Mouse (Mus musculus): ENCODE results near the gene Defb28. TPM values are rescaled to one million over a fixed set of nuclear protein-coding genes. Genes with fewer than 3 reads are reported as not detected.

Defb28 gene
- total and polyA plus RNA-seq, 2 experiments = not detected

DNA sequence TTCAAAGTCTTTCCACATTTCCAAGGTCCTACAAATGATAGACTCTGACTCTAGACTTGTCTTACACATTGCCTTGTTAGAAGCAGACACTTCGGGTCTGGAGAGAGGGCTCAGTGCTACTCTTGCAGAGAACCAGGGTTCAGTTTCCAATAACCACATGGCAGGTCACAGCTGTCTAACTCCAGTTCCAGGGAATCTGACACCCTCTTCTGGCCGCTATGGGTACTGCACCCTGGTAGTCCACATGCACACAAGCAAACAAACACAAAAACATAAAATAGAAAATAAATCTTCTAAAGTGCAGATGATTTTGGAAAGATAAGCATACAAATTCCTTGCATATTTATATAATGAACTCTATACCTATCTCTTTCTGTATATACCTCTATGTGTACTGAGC is 31.0 kb upstream of the Defb28 start:
- H3K4me1 ChIP-seq (ENCODE audit: control insufficient read depth, insufficient read depth, low read length) = no peaks in the 10 kb centered on the region
- peak; percentile 13; the same call in 1 of the 2 replicates for TF ChIP-seq CTCF (IDR thresholded peaks at IDR 0.05; ENCODE audit: low read depth, low read length)
- TF ChIP-seq POLR2A (IDR thresholded peaks at IDR 0.05; ENCODE audit: extremely low read depth, insufficient read depth, low read length) = no peak
- H3K79me2 ChIP-seq (ENCODE audit: control insufficient read depth, insufficient read depth, low read length) = no peaks in the 10 kb centered on the region
- H3K27me3 ChIP-seq (ENCODE audit: control insufficient read depth, insufficient read depth, low read length) = no peaks in the 10 kb centered on the region
- H3K27ac ChIP-seq (replicated peaks; ENCODE audit: insufficient read depth, low read depth, low read length) = no peak overlapping the region
- no peak overlapping the region for H3K9ac ChIP-seq (ENCODE audit: low read depth, low read length)
- no peak overlapping the region for H3K4me3 ChIP-seq (ENCODE audit: insufficient read depth, low read depth, low read length)
- DNase-seq (ENCODE audit: extremely low read depth, low read depth, low spot score) = no peak
- WGBS = 72% methylated on average over 2 of the region's 2 CpGs
- no peaks in the 10 kb centered on the region for H3K36me3 ChIP-seq (ENCODE audit: control insufficient read depth, insufficient read depth, low read length)

DNA sequence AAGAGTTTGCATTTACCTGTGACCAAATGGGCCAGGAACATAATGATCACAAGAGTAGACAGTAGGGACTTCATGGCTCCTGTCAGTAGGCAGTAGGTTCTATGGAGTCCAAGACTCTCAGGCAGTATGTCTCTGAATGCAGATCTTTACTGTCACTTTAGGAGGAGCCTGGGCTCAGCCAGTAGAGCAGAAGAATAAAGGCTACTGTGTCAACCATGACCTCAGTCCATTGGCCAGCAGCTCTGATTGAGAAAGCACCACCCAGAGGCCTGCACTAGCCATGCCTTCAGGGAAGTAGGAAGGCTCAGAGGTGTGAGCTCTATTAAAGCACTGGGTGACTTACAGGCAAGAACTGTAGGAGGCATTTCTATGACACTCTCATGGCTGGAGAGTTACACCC is 28.0 kb upstream of the Defb28 start, which contains the start of gene Defb22:
TSS of gene Defb22 (minus strand) at position 101 of the 400 bp plus-strand sequence.
- H3K4me3 ChIP-seq (ENCODE audit: insufficient read depth, low read depth, low read length) = no peak within 1 kb of the TSS
- H3K36me3 ChIP-seq (ENCODE audit: control insufficient read depth, insufficient read depth, low read length) = no peaks in the 10 kb centered on the region
- no peak within 1 kb of the TSS for H3K9ac ChIP-seq (ENCODE audit: low read depth, low read length)
- no peak for DNase-seq (ENCODE audit: extremely low read depth, low read depth, low spot score)
- H3K79me2 ChIP-seq (ENCODE audit: control insufficient read depth, insufficient read depth, low read length) = no peaks in the 10 kb centered on the region
- H3K4me1 ChIP-seq (ENCODE audit: control insufficient read depth, insufficient read depth, low read length) = no peaks in the 10 kb centered on the region
- H3K27me3 ChIP-seq (ENCODE audit: control insufficient read depth, insufficient read depth, low read length) = no peaks in the 10 kb centered on the region
- no peak within 1 kb of the TSS for H3K27ac ChIP-seq (replicated peaks; ENCODE audit: insufficient read depth, low read depth, low read length)
- TF ChIP-seq CTCF (IDR thresholded peaks at IDR 0.05; ENCODE audit: low read depth, low read length) = no peak
- no peak for TF ChIP-seq POLR2A (IDR thresholded peaks at IDR 0.05; ENCODE audit: extremely low read depth, insufficient read depth, low read length)

DNA sequence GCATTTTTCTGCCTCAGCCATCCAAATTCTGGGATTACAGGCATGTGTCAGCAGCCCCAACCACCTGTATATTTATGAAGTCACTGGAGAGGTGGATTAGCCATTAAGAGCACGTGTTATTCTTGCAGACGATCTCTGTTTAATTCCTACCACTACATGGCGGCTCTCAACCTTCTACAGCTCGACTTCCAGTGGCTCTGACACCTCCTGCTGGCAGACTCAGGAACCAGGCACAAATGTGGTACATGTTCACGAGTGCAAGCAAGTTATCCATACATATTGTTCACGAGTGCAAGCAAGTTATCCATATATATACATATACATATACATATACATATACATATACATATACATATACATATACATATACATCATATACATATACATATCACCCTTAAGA is 24.9 kb upstream of the Defb28 start:
- Histone ChIP-seq H3K4me1 (ENCODE audit: control insufficient read depth, insufficient read depth, low read length) (no peaks in the 10 kb centered on the region), H3K27me3 (ENCODE audit: control insufficient read depth, insufficient read depth, low read length) (no peaks in the 10 kb centered on the region), H3K36me3 (ENCODE audit: control insufficient read depth, insufficient read depth, low read length) (no peaks in the 10 kb centered on the region), H3K9ac (ENCODE audit: low read depth, low read length) (no peak overlapping the region), H3K4me3 (ENCODE audit: insufficient read depth, low read depth, low read length) (no peak overlapping the region), H3K79me2 (ENCODE audit: control insufficient read depth, insufficient read depth, low read length) (no peaks in the 10 kb centered on the region), H3K27ac (replicated peaks; ENCODE audit: insufficient read depth, low read depth, low read length) (no peak overlapping the region)
- TF ChIP-seq POLR2A (IDR thresholded peaks at IDR 0.05; ENCODE audit: extremely low read depth, insufficient read depth, low read length) (no peak), CTCF (IDR thresholded peaks at IDR 0.05; ENCODE audit: low read depth, low read length) (no peak)
- WGBS = 74% methylated on average over 6 of the region's 6 CpGs
- no peak for DNase-seq (ENCODE audit: extremely low read depth, low read depth, low spot score)

DNA sequence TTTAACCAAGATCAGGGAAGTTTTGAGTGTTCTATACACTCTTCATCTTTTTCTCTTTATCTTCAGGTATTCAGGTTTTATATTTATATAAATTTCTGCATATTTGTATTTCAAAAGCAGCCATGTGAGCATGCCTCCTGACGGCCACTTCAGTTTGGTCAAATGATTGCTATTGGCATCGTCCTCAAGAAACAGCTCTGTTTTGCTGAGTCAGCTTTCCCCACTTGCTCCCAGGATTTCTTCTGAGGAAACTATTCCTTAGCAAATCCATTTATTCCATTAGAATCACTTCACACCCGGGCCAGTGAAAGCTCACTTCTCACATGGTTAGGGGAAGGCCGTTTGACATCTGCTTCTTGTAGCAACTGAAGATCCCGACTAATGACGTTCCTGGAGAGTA is 20.0 kb upstream of the Defb28 start:
- no peak overlapping the region for H3K27ac ChIP-seq (replicated peaks; ENCODE audit: insufficient read depth, low read depth, low read length)
- TF ChIP-seq POLR2A (IDR thresholded peaks at IDR 0.05; ENCODE audit: extremely low read depth, insufficient read depth, low read length) (no peak), CTCF (IDR thresholded peaks at IDR 0.05; ENCODE audit: low read depth, low read length) (no peak)
- H3K4me1 ChIP-seq (ENCODE audit: control insufficient read depth, insufficient read depth, low read length) = no peaks in the 10 kb centered on the region
- no peaks in the 10 kb centered on the region for H3K79me2 ChIP-seq (ENCODE audit: control insufficient read depth, insufficient read depth, low read length)
- H3K4me3 ChIP-seq (ENCODE audit: insufficient read depth, low read depth, low read length) = no peak overlapping the region
- no peak overlapping the region for H3K9ac ChIP-seq (ENCODE audit: low read depth, low read length)
- no peaks in the 10 kb centered on the region for H3K36me3 ChIP-seq (ENCODE audit: control insufficient read depth, insufficient read depth, low read length)
- WGBS = 78% methylated on average over 6 of the region's 6 CpGs
- no peak for DNase-seq (ENCODE audit: extremely low read depth, low read depth, low spot score)
- no peaks in the 10 kb centered on the region for H3K27me3 ChIP-seq (ENCODE audit: control insufficient read depth, insufficient read depth, low read length)

DNA sequence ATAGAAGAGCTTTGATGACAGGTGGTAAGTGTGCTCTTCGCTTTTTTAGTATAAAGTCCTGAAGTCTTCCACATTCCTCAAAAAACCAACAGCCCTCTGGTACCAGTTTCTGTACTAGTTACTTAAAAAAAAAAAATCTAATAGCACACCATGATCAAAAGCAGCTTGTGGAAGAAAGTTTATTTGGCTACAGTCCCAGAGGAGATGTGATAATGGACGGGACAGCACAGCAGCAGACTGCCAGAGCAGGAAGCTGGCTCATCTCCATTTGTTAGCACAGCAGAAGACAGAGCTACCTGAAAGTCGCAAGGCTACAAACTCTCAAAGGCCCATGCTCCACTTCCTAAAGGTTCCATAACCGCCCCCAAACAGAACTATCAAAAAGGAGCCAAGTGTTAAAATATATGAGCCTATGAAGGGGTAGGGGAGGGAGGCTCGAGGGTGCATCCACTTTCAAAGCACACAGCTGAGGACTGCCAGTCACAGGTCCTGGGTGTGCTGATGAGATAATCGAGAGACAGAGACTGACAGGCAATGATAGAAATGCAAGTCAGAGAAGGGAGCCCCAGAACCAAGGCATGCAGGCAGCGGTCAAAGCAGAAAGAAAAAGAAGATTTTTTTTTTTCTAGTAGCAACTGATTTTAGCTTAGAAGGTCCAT is 17.7 kb upstream of the Defb28 start:
- H3K4me1 ChIP-seq (ENCODE audit: control insufficient read depth, insufficient read depth, low read length) = no peaks in the 10 kb centered on the region
- DNase-seq (ENCODE audit: extremely low read depth, low read depth, low spot score) = no peak
- no peaks in the 10 kb centered on the region for H3K79me2 ChIP-seq (ENCODE audit: control insufficient read depth, insufficient read depth, low read length)
- WGBS = 67% methylated on average over 7 of the region's 7 CpGs
- H3K9ac ChIP-seq (ENCODE audit: low read depth, low read length) = no peak overlapping the region
- no peaks in the 10 kb centered on the region for H3K36me3 ChIP-seq (ENCODE audit: control insufficient read depth, insufficient read depth, low read length)
- no peaks in the 10 kb centered on the region for H3K27me3 ChIP-seq (ENCODE audit: control insufficient read depth, insufficient read depth, low read length)
- no peak overlapping the region for H3K4me3 ChIP-seq (ENCODE audit: insufficient read depth, low read depth, low read length)
- TF ChIP-seq CTCF (IDR thresholded peaks at IDR 0.05; ENCODE audit: low read depth, low read length) = no peak
- TF ChIP-seq POLR2A (IDR thresholded peaks at IDR 0.05; ENCODE audit: extremely low read depth, insufficient read depth, low read length) = no peak
- no peak overlapping the region for H3K27ac ChIP-seq (replicated peaks; ENCODE audit: insufficient read depth, low read depth, low read length)

DNA sequence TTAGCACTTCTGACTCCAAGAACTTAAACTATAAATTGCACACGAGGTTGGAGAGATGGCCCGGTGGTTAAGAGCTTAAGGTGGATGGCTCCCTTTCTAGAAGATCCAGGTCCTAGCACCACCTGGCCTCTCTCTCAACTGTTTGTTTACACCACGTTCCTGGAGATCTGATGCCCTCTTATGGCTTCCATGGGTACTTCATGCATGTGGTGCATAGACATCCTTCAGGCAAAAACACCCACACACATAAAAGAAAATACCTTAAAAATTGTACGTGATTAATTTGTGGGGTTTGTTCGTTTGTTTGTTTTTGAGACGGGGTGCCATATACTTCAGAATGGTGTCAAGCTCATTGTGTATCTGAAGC is 17.2 kb upstream of the Defb28 start:
- TF ChIP-seq CTCF (IDR thresholded peaks at IDR 0.05; ENCODE audit: low read depth, low read length) = no peak
- TF ChIP-seq POLR2A (IDR thresholded peaks at IDR 0.05; ENCODE audit: extremely low read depth, insufficient read depth, low read length) = no peak
- H3K27me3 ChIP-seq (ENCODE audit: control insufficient read depth, insufficient read depth, low read length) = no peaks in the 10 kb centered on the region
- DNase-seq (ENCODE audit: extremely low read depth, low read depth, low spot score) = no peak
- H3K4me3 ChIP-seq (ENCODE audit: insufficient read depth, low read depth, low read length) = no peak overlapping the region
- no peak overlapping the region for H3K9ac ChIP-seq (ENCODE audit: low read depth, low read length)
- 79% methylated on average over 6 of the region's 6 CpGs for WGBS
- H3K27ac ChIP-seq (replicated peaks; ENCODE audit: insufficient read depth, low read depth, low read length) = no peak overlapping the region
- H3K36me3 ChIP-seq (ENCODE audit: control insufficient read depth, insufficient read depth, low read length) = no peaks in the 10 kb centered on the region
- no peaks in the 10 kb centered on the region for H3K4me1 ChIP-seq (ENCODE audit: control insufficient read depth, insufficient read depth, low read length)
- H3K79me2 ChIP-seq (ENCODE audit: control insufficient read depth, insufficient read depth, low read length) = no peaks in the 10 kb centered on the region
